Mouse (Mus musculus) midbrain, embryonic 11.5 days (tissue): ENCODE data around the gene Mex3b. TPM values are rescaled to one million over a fixed set of nuclear protein-coding genes. Genes with fewer than 3 reads are reported as not detected.

Experiments used
- ATAC-seq: fragments of 200-750 bp; cut with Nextera tagmentation; 2 replicates; pipeline ENCODE4 v1.8.0; 2017; ENCODE audit warnings: moderate TSS enrichment, moderate library complexity; ENCODE audit not compliant: low FRiP score
- DNase-seq: peaks from one replicate; pipeline ENCODE4 v3.0.0; 2015; ENCODE audit warnings: low spot score; ENCODE audit errors: missing footprints
- H3K27ac ChIP-seq: fragments of 300-500 bp; sonication (generic); 2 replicates; pipeline ENCODE4 v1.5.1; 2014; ENCODE audit warnings: low read depth, low read length
- H3K27me3 ChIP-seq: fragments of 300-500 bp; sonication (generic); 2 replicates; pipeline ENCODE4 v1.6.1; 2014; ENCODE audit warnings: mild to moderate bottlenecking, low read length, moderate library complexity, mixed read lengths; ENCODE audit not compliant: control insufficient read depth, insufficient read depth
- H3K36me3 ChIP-seq: fragments of 300-500 bp; sonication (generic); 2 replicates; pipeline ENCODE4 v1.6.1; 2014; ENCODE audit warnings: mild to moderate bottlenecking, low read length, moderate library complexity, mixed read lengths; ENCODE audit not compliant: control insufficient read depth, insufficient read depth
- H3K4me1 ChIP-seq: fragments of 300-500 bp; sonication (generic); 2 replicates; pipeline ENCODE4 v1.6.1; 2014; ENCODE audit warnings: low read length; ENCODE audit not compliant: control insufficient read depth, insufficient read depth
- H3K4me2 ChIP-seq: fragments of 300-500 bp; sonication (generic); 2 replicates; pipeline ENCODE4 v1.6.1; 2014; ENCODE audit warnings: mild to moderate bottlenecking, moderate library complexity
- H3K4me3 ChIP-seq: fragments of 300-500 bp; sonication (generic); 2 replicates; pipeline ENCODE4 v1.5.1; 2014; ENCODE audit warnings: low read depth, low read length
- H3K9ac ChIP-seq: fragments of 300-500 bp; sonication (generic); 2 replicates; pipeline ENCODE4 v1.6.1; 2014; ENCODE audit warnings: low read length
- H3K9me3 ChIP-seq: fragments of 300-500 bp; sonication (generic); 2 replicates; pipeline ENCODE4 v1.6.1; 2016; ENCODE audit warnings: low read length; ENCODE audit not compliant: control insufficient read depth
- WGBS: fragments of 180-500 bp; shearing (Covaris S2); extraction: QIAGEN DNeasy Blood & Tissue Kit; methylation state at CpG from one replicate; pipeline ENCODE4 v1.1.7; 2014; 5-methylcytosine and 5-hydroxymethylcytosine counted together
- polyA plus RNA-seq: library from polyadenylated mRNA; unstranded; fragments of >200 nt; fragmentation: Nextera tagmentation; extraction: Ambion mirVana; gene quantifications from 2 replicates; pipeline ENCODE4 v1.2.1, GENCODE M21; 2014

The Mex3b gene
- polyA plus RNA-seq, 1 experiment from 2014 or later, result 35.5 TPM

DNA sequence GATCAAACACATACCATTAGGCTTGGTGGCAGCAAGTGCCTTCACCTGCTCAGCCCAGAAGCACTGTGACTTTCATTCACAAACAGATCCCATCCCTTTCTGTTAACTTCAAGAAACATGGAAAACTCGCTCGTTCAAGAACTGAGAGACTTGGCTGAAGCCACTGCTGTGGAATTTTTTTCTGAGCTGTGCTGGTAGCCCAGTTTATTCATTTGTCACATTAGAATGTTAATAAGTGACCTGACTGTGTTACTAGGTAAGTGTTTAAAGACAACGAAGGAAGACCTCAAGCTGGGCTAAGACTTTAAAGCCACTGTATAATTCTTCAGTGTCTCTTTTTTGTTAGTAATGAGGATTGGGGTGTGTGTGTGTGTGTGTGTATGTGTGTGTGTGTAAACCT is 35.9 kb downstream of the Mex3b start:
- Histone ChIP-seq H3K4me3 (no peak overlapping the region), H3K4me1 (no peaks in the 10 kb centered on the region), H3K36me3 (no peaks in the 10 kb centered on the region), H3K4me2 (no peak overlapping the region), H3K9ac (no peak overlapping the region), H3K9me3 (no peaks in the 10 kb centered on the region), H3K27me3 (no peaks in the 10 kb centered on the region), H3K27ac (no peak overlapping the region)
- 80% methylated on average over 3 of the region's 3 CpGs for WGBS
- ATAC-seq (no peak), DNase-seq (no peak)

DNA sequence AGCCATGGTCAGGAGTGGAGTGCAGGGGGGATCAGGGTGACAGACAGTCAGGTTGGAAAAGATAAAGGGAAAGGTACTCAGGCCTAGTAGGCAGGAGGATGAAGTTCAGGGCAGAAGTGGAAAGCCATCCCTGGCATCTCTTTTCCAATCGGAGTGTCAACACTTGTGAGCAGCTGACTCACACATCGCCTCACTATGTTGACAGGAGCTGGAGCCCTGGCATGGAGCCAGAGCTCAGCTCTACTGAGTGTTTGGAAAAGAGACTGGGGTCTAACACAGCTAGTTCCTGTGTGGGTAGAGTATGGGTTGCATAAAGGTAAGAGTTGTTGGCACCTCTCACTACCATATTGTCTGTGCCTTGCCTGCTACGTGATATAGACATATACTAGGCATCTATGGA is 38.4 kb downstream of the Mex3b start:
- DNase-seq, result no peak
- WGBS, result 91% methylated on average over 3 of the region's 3 CpGs
- Histone ChIP-seq H3K9me3 (no peaks in the 10 kb centered on the region), H3K4me3 (no peak overlapping the region), H3K27me3 (no peaks in the 10 kb centered on the region), H3K27ac (no peak overlapping the region), H3K36me3 (no peaks in the 10 kb centered on the region), H3K9ac (no peak overlapping the region), H3K4me2 (no peak overlapping the region), H3K4me1 (no peaks in the 10 kb centered on the region)
- no peak for ATAC-seq

DNA sequence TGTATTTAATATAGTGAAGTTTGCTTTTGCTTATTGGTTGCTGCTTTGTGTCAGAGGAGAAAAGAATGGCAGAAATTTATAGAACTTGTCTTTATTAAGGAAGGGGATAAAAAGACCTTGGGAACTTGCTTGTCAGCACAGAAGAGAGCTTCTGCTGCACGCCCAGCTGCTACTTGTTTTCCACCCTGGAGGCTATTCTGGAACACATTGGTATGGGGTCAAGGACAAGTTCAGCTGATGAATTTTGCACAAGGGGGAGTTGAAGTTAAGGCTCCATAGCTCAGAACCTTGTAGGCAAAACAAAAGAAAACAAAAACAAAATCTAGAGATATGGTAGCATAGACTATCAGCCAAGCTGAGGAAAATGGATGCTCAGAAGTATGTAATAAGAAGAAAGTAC is 39.9 kb downstream of the Mex3b start:
- no peaks in the 10 kb centered on the region for H3K9me3 ChIP-seq
- ATAC-seq (no peak), DNase-seq (no peak)
- H3K36me3 ChIP-seq, result no peaks in the 10 kb centered on the region
- no peak overlapping the region for H3K4me3 ChIP-seq
- H3K4me2 ChIP-seq, result no peak overlapping the region
- no peaks in the 10 kb centered on the region for H3K4me1 ChIP-seq
- no peak overlapping the region for H3K27ac ChIP-seq
- 84% methylated on average over 1 of the region's 1 CpGs for WGBS
- no peaks in the 10 kb centered on the region for H3K27me3 ChIP-seq
- no peak overlapping the region for H3K9ac ChIP-seq

DNA sequence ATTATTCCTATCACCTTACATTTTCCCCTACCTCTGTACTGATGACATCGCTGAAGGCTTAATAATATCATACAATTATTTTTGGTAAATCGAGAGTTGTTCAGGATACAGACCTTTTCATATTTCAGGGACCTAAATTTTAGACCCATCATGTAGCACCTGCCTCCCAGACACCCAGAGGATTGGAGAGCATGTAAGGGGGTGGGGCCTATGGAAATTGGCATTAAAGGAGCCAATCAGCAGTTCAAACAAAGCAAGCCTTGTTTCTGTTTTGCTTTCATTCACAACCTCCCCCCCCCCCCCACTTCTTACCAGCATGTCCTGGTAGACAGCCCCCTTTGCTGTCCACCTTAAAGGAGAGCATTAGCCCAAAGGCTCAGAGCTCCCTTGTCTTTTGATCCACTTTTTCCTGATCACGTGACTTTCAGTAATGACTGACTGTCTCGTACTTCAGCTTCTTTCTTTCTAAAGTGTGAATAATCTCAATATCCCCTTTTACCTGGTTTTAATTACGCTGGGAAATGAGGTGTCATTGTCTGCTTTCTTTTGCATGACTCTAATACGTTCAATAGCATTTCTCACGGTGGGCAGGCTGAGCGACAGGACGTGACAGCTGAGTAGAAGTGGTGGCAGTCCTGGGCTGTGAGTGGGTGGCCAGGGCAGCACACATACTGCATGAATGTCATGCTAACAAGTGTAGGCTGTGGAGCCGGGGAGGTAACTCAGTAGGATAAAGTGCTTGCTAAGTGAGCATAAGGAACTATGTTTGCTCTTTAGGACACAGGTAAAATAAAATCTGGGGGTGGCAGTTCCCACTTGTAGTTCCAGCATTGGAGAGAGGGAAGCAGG is 43.6 kb downstream of the Mex3b start:
- Histone ChIP-seq H3K36me3 (no peaks in the 10 kb centered on the region), H3K9ac (no peak overlapping the region), H3K4me3 (no peak overlapping the region), H3K27me3 (no peaks in the 10 kb centered on the region), H3K4me2 (no peak overlapping the region), H3K27ac (no peak overlapping the region), H3K9me3 (no peaks in the 10 kb centered on the region), H3K4me1 (no peaks in the 10 kb centered on the region)
- DNase-seq, result no peak
- WGBS, result 57% methylated on average over 10 of the region's 10 CpGs
- ATAC-seq, result no peak

DNA sequence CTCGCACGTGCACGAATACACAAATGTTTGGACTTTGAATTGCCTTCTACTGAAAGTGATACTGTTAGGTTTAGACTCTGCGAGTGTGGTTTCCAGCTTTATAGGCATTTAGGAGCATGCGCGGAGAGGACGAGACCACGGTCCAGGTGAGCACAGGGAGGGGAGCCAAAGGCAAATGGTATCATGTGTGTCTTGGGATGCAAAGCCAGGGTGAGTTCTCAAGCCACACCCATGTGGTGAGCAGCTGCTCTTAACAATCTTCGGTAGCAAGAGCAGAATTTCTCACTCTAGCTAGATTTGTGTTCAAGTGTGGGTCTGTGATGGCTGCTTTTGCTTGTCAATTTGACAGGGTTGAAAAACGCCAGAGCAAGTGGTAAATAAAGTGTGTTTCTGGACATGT is 44.4 kb downstream of the Mex3b start:
- H3K27ac ChIP-seq, result no peak overlapping the region
- H3K4me2 ChIP-seq, result no peak overlapping the region
- H3K4me3 ChIP-seq, result no peak overlapping the region
- DNase-seq, result no peak
- 92% methylated on average over 10 of the region's 10 CpGs for WGBS
- H3K9me3 ChIP-seq, result no peaks in the 10 kb centered on the region
- H3K4me1 ChIP-seq, result no peaks in the 10 kb centered on the region
- H3K9ac ChIP-seq, result no peak overlapping the region
- no peaks in the 10 kb centered on the region for H3K36me3 ChIP-seq
- no peak for ATAC-seq
- H3K27me3 ChIP-seq, result no peaks in the 10 kb centered on the region

DNA sequence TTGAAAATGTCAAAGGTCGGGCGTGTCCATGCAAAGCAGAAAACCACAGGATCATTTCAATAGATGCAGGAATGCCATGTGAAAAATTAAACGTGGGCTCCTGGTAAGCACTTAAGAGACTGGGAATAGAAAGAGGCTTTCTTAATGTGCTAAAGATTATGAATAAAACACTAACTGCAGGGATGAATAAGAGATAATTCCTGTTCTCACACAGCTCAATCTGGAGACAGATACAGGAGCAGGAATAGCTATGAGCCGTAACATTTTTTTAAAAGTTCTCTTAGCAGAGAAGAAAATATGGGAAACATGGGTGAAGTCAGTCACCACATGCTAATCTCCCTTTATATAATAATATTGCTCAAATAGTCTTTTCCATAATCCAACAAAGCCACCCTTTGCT is 47.2 kb downstream of the Mex3b start:
- Histone ChIP-seq H3K4me2 (no peak overlapping the region), H3K36me3 (no peaks in the 10 kb centered on the region), H3K4me1 (no peaks in the 10 kb centered on the region), H3K9ac (no peak overlapping the region), H3K27me3 (no peaks in the 10 kb centered on the region), H3K4me3 (no peak overlapping the region), H3K27ac (no peak overlapping the region), H3K9me3 (no peaks in the 10 kb centered on the region; the same call in 1 of the 2 replicates)
- ATAC-seq (no peak), DNase-seq (no peak)
- WGBS, result 84% methylated on average over 4 of the region's 4 CpGs

Other genes with a start within 250 kb of the Mex3b start
- gene Saxo2, start 218.8 kb upstream of the Mex3b start, polyA plus RNA-seq, result 5.8 and 8.2 TPM in 2 replicates
- gene Efl1, start 218.7 kb upstream of the Mex3b start, polyA plus RNA-seq, result 18.9 and 20.8 TPM in 2 replicates